Mouse (Mus musculus): ENCODE data around the gene Aurkaip1.
A peak's percentile ranks its signal among the peaks of the same experiment; 100 is the strongest.
"Not testable (repeated sequence)": the region's sequence is repeated elsewhere in the genome, so short reads cannot be mapped to it uniquely, and the experiment has no call there.

Aurkaip1 gene

GRCm38 (mm10) chr4:155831205-155831766, at the start of gene Aurkaip1:
Aurkaip1 (plus strand) TSS chr4:155831272.
- peak; percentile 93 for DNase-seq (ENCODE audit: low read depth, low spot score)

GRCm38 (mm10) chr4:155783486-155784080, 47.5 kb upstream of the Aurkaip1 start:
- DNase-seq (ENCODE audit: low read depth, low spot score): no peak

GRCm38 (mm10) chr4:155784081-155784701, 46.9 kb upstream of the Aurkaip1 start:
- DNase-seq (ENCODE audit: low read depth, low spot score): peak; percentile 65

- no peak for DNase-seq (ENCODE audit: low read depth, low spot score)
These were observed 45.8 kb upstream of the Aurkaip1 start for GRCm38 (mm10) chr4:155785246-155785645.

- DNase-seq (ENCODE audit: low read depth, low spot score): no peak
These were observed 45.3 kb upstream of the Aurkaip1 start, which contains the start of gene Tmem88b for GRCm38 (mm10) chr4:155785819-155786218. Tmem88b (minus strand) TSS chr4:155785874.

GRCm38 (mm10) chr4:155788300-155788699, 42.8 kb upstream of the Aurkaip1 start:
- no peak for DNase-seq (ENCODE audit: low read depth, low spot score)

GRCm38 (mm10) chr4:155788833-155789232, 42.2 kb upstream of the Aurkaip1 start:
- DNase-seq (ENCODE audit: low read depth, low spot score): not testable (repeated sequence)

- DNase-seq (ENCODE audit: low read depth, low spot score): no peak
These were observed 41.0 kb upstream of the Aurkaip1 start, which contains the start of gene Ankrd65 for GRCm38 (mm10) chr4:155790021-155790489. Ankrd65 (plus strand) TSS chr4:155790439.

- DNase-seq (ENCODE audit: low read depth, low spot score): no peak
These were observed 40.4 kb upstream of the Aurkaip1 start for GRCm38 (mm10) chr4:155790650-155791161.

GRCm38 (mm10) chr4:155791240-155791933, 39.7 kb upstream of the Aurkaip1 start:
- no peak for DNase-seq (ENCODE audit: low read depth, low spot score)

GRCm38 (mm10) chr4:155793730-155794129, 37.3 kb upstream of the Aurkaip1 start:
- no peak for DNase-seq (ENCODE audit: low read depth, low spot score)

- no peak for DNase-seq (ENCODE audit: low read depth, low spot score)
These were observed 29.0 kb upstream of the Aurkaip1 start for GRCm38 (mm10) chr4:155802075-155802474.

- no peak for DNase-seq (ENCODE audit: low read depth, low spot score)
These were observed 28.2 kb upstream of the Aurkaip1 start, which contains the start of gene Mrpl20 for GRCm38 (mm10) chr4:155802741-155803339. Mrpl20 (plus strand) TSS chr4:155802878.

GRCm38 (mm10) chr4:155803340-155804041, 27.6 kb upstream of the Aurkaip1 start:
- peak; percentile 89 for DNase-seq (ENCODE audit: low read depth, low spot score)

- DNase-seq (ENCODE audit: low read depth, low spot score): no peak
These were observed 23.2 kb upstream of the Aurkaip1 start for GRCm38 (mm10) chr4:155807841-155808240.

- DNase-seq (ENCODE audit: low read depth, low spot score): peak; percentile 92
These were observed 19.0 kb upstream of the Aurkaip1 start, which contains the start of gene Ccnl2 for GRCm38 (mm10) chr4:155811929-155812664. Ccnl2 (plus strand) TSS chr4:155812489.

- no peak for DNase-seq (ENCODE audit: low read depth, low spot score)
These were observed 18.3 kb upstream of the Aurkaip1 start for GRCm38 (mm10) chr4:155812665-155813181.

- DNase-seq (ENCODE audit: low read depth, low spot score): no peak
These were observed 13.5 kb upstream of the Aurkaip1 start for GRCm38 (mm10) chr4:155817533-155817932.

GRCm38 (mm10) chr4:155821025-155821424, 10.0 kb upstream of the Aurkaip1 start:
- no peak for DNase-seq (ENCODE audit: low read depth, low spot score)

GRCm38 (mm10) chr4:155823443-155823842, 7.6 kb upstream of the Aurkaip1 start:
- no peak for DNase-seq (ENCODE audit: low read depth, low spot score)
